Mouse (Mus musculus) forebrain, embryonic 16.5 days (tissue): Measurements from ENCODE around the gene Creb1. TPM values are rescaled to one million over a fixed set of nuclear protein-coding genes. Genes with fewer than 3 reads are reported as not detected.
"Not testable (repeated sequence)": the region's sequence is repeated elsewhere in the genome, so short reads cannot be mapped to it uniquely, and the experiment has no call there.

Source experiments
- ATAC-seq: fragments of 200-750 bp; cut with Nextera tagmentation; 2 replicates; pipeline ENCODE4 v1.8.0; 2017; ENCODE audit warnings: mild to moderate bottlenecking, moderate library complexity
- H3K27ac ChIP-seq: fragments of 300-500 bp; sonication (generic); 2 replicates; pipeline ENCODE4 v1.5.1; 2014; ENCODE audit warnings: low read length, control low read depth
- H3K27me3 ChIP-seq: fragments of 300-500 bp; sonication (generic); replicated peaks from 2 replicates; pipeline ENCODE4 v1.6.1; 2014; ENCODE audit warnings: low read length; ENCODE audit not compliant: control insufficient read depth, insufficient read depth
- H3K36me3 ChIP-seq: fragments of 300-500 bp; sonication (generic); 2 replicates; pipeline ENCODE4 v1.6.1; 2014; ENCODE audit not compliant: control insufficient read depth, insufficient read depth
- H3K4me1 ChIP-seq: fragments of 300-500 bp; sonication (generic); replicated peaks from 2 replicates; pipeline ENCODE4 v1.6.1; 2014; ENCODE audit warnings: low read length; ENCODE audit not compliant: control insufficient read depth, insufficient read depth
- H3K4me2 ChIP-seq: fragments of 300-500 bp; sonication (generic); 2 replicates; pipeline ENCODE4 v1.6.1; 2014; ENCODE audit warnings: mild to moderate bottlenecking, low read length, control low read depth
- H3K4me3 ChIP-seq: fragments of 300-500 bp; sonication (generic); replicated peaks from 2 replicates; pipeline ENCODE4 v1.5.1; 2014; ENCODE audit warnings: mild to moderate bottlenecking, low read length, control low read depth
- H3K9ac ChIP-seq: fragments of 300-500 bp; sonication (generic); replicated peaks from 2 replicates; pipeline ENCODE4 v1.6.1; 2014; ENCODE audit warnings: low read depth, low read length, control low read depth
- H3K9me3 ChIP-seq: fragments of 300-500 bp; sonication (generic); 2 replicates; pipeline ENCODE4 v1.6.1; 2016; ENCODE audit warnings: low read length; ENCODE audit not compliant: control insufficient read depth
- WGBS: fragments of 180-500 bp; shearing (Covaris S2); extraction: QIAGEN DNeasy Blood & Tissue Kit; methylation state at CpG from one replicate; pipeline ENCODE4 v1.1.7; 2014; 5-methylcytosine and 5-hydroxymethylcytosine counted together
- polyA plus RNA-seq: library from polyadenylated mRNA; unstranded; fragments of >200 nt; fragmentation: Nextera tagmentation; extraction: Ambion mirVana; gene quantifications from 2 replicates; pipeline ENCODE4 v1.2.1, GENCODE M21; 2015

The Creb1 gene
- polyA plus RNA-seq, 1 experiment from 2014 or later, result 51.6 TPM

GRCm38 (mm10) chr1:64623558-64624435, 91.4 kb downstream of the Creb1 start:
- ATAC-seq, result no peak
- Histone ChIP-seq H3K36me3 (no peaks in the 10 kb centered on the region), H3K9ac (no peak overlapping the region), H3K27ac (no peak overlapping the region), H3K4me2 (no peak overlapping the region), H3K4me3 (no peak overlapping the region), H3K4me1 (no peaks in the 10 kb centered on the region; the same call in 1 of the 2 replicates), H3K27me3 (no peaks in the 10 kb centered on the region), H3K9me3 (no peaks in the 10 kb centered on the region)
- 69% methylated on average over 12 of the region's 12 CpGs for WGBS

DNA sequence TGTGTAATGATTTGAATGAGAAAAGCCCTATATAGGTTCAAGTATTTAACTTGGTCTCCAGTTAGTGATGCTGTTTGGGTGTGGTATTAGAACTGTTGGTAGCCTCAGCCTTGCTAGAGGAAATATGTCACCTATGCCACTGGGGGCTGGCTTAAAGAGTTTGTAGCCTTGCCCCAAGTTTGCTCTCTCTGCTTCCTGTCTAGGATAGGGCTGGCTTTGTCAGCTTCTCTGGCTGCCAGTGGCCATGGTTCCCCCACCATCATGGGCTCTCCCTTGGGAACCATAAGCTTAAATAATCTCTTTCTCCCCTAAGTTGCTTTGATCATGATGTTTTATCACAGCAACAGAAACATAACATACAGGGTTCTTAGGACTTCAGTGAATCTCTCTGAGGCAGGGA, 92.8 kb downstream of the Creb1 start:
- H3K27me3 ChIP-seq, result no peaks in the 10 kb centered on the region
- no peak overlapping the region for H3K4me2 ChIP-seq
- ATAC-seq, result no peak
- H3K27ac ChIP-seq, result no peak overlapping the region
- no peaks in the 10 kb centered on the region for H3K36me3 ChIP-seq
- H3K9ac ChIP-seq, result no peak overlapping the region
- no peaks in the 10 kb centered on the region for H3K4me1 ChIP-seq
- H3K4me3 ChIP-seq, result no peak overlapping the region
- no peaks in the 10 kb centered on the region for H3K9me3 ChIP-seq

DNA sequence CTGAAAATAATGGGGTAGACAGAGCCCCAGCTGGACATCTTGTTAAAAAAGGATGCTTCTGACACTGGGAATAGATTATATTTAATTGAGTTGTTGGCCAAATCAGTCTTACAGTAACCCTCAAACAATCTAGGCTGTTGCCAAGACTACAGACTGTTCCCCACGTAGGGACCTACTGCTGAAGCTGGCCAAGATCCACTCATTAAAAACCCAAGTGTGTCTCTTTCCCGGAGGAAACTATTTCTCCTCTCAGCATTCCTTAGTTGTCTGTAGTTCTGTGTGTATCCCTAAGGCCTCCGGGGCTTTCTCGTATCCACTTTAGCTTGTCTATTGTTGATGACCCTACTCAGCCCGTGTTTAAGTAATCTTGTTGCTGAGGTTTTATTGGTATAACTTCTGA, 99.1 kb downstream of the Creb1 start:
- Histone ChIP-seq H3K4me1 (peaks cover 3% of the 10 kb centered on the region; the same call in 1 of the 2 replicates), H3K9ac (no peak overlapping the region), H3K4me3 (no peak overlapping the region), H3K27me3 (no peaks in the 10 kb centered on the region), H3K9me3 (no peaks in the 10 kb centered on the region), H3K27ac (no peak overlapping the region), H3K36me3 (no peaks in the 10 kb centered on the region), H3K4me2 (no peak overlapping the region)
- ATAC-seq, result 0 out of 2 replicates have a peak, but pooled peaks have one; percentile 52
- 53% methylated on average over 5 of the region's 5 CpGs for WGBS

- no peak overlapping the region for H3K4me2 ChIP-seq
- H3K9me3 ChIP-seq, result no peaks in the 10 kb centered on the region
- peaks cover 3% of the 10 kb centered on the region; the same call in 1 of the 2 replicates for H3K4me1 ChIP-seq
- 75% methylated on average over 3 of the region's 3 CpGs for WGBS
- ATAC-seq, result no peak
- H3K4me3 ChIP-seq, result no peak overlapping the region
- H3K9ac ChIP-seq, result no peak overlapping the region
- no peaks in the 10 kb centered on the region for H3K27me3 ChIP-seq
- no peak overlapping the region for H3K27ac ChIP-seq
- no peaks in the 10 kb centered on the region for H3K36me3 ChIP-seq
These were observed 100.8 kb downstream of the Creb1 start for GRCm38 (mm10) chr1:64633237-64633636.

- H3K36me3 ChIP-seq, result no peaks in the 10 kb centered on the region
- no peak overlapping the region for H3K27ac ChIP-seq
- 75% methylated on average over 2 of the region's 2 CpGs for WGBS
- no peak overlapping the region for H3K4me2 ChIP-seq
- no peak overlapping the region for H3K4me3 ChIP-seq
- no peaks in the 10 kb centered on the region for H3K9me3 ChIP-seq
- no peaks in the 10 kb centered on the region for H3K27me3 ChIP-seq
- no peak overlapping the region for H3K9ac ChIP-seq
- peaks cover 6% of the 10 kb centered on the region; the same call in 1 of the 2 replicates for H3K4me1 ChIP-seq
- no peak for ATAC-seq
These were observed 103.2 kb downstream of the Creb1 start for GRCm38 (mm10) chr1:64635624-64636023.

GRCm38 (mm10) chr1:64639279-64639678, 106.8 kb downstream of the Creb1 start:
- Histone ChIP-seq H3K9me3 (no peaks in the 10 kb centered on the region), H3K4me2 (no peak overlapping the region), H3K4me3 (no peak overlapping the region), H3K36me3 (no peaks in the 10 kb centered on the region), H3K9ac (no peak overlapping the region), H3K27me3 (no peaks in the 10 kb centered on the region), H3K4me1 (peaks cover 6% of the 10 kb centered on the region; the same call in 1 of the 2 replicates), H3K27ac (no peak overlapping the region)
- no peak for ATAC-seq
- 94% methylated on average over 6 of the region's 6 CpGs for WGBS

DNA sequence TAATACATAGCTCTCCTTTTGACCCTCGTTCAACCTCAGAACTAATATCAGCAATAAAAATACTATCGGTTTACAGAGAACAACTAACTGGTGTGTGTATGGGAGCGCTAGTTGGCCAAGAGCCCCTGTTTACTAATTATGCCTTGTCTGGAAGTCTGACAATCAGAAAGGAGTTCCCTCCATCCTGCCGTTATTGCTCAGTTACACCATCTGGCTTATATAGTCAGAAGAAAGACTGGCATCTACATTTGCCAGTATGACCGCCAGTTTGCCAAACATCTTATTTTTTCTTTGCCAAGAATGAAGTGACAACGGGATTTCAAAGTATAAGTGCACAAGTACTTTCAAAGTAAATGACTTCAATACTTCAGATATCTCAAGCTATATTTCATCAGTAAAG, 108.6 kb downstream of the Creb1 start:
- H3K9ac ChIP-seq, result no peak overlapping the region
- ATAC-seq, result peak; percentile 89
- H3K4me3 ChIP-seq, result no peak overlapping the region
- H3K36me3 ChIP-seq, result no peaks in the 10 kb centered on the region
- H3K9me3 ChIP-seq, result no peaks in the 10 kb centered on the region
- H3K4me1 ChIP-seq, result peaks cover 6% of the 10 kb centered on the region; the same call in 1 of the 2 replicates
- WGBS, result 59% methylated on average over 6 of the region's 6 CpGs
- no peaks in the 10 kb centered on the region for H3K27me3 ChIP-seq
- no peak overlapping the region for H3K27ac ChIP-seq
- no peak overlapping the region for H3K4me2 ChIP-seq

DNA sequence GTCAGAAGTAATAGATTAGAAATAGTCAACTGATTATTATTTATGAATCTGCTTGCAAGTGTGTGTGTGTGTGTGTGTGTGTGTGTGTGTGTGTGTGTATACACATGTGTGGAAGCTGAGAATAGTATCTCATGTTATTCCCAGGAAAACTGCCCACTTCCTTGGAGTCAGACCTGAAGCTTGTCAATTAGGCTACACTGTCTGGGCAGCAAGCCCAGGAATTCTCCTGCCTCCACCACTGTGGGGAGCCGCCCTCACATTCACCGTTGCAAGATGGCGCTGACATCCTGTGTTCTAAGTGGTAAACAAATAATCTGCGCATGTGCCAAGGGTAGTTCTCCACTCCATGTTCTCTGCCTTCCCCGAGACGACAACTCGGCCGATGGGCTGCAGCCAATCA, 110.1 kb downstream of the Creb1 start:
- H3K4me2 ChIP-seq, H3K36me3 ChIP-seq, H3K4me3 ChIP-seq, H3K9me3 ChIP-seq, H3K27me3 ChIP-seq, H3K27ac ChIP-seq, H3K4me1 ChIP-seq, H3K9ac ChIP-seq: not testable (repeated sequence)
- WGBS, result 57% methylated on average over 8 of the region's 8 CpGs
- ATAC-seq, result peak; percentile 49; the same call in 1 of the 2 replicates

DNA sequence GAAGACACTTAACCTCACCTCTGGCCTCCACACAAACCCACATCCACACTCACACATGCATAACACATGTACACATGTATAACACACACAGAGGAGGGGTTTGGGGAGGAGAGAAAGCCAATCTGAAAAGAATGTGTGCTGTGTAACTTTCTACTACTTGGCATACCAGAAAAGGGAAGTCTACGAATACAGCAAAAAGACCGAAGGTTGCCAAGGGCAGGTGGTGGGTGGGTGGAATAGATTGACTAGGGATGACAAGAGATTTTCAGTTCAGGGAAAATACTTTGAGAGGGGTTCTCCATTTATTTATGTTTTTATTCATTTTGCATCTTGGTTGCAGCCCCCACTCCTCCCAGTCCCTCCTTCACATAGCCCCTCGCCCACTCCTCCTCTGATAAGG, 112.1 kb downstream of the Creb1 start:
- H3K36me3 ChIP-seq, result no peaks in the 10 kb centered on the region
- no peak overlapping the region for H3K9ac ChIP-seq
- H3K4me3 ChIP-seq, result no peak overlapping the region
- no peak for ATAC-seq
- H3K27ac ChIP-seq, result no peak overlapping the region
- H3K4me1 ChIP-seq, result peaks cover 6% of the 10 kb centered on the region; the same call in 1 of the 2 replicates
- no peaks in the 10 kb centered on the region for H3K9me3 ChIP-seq
- 94% methylated on average over 3 of the region's 3 CpGs for WGBS
- no peaks in the 10 kb centered on the region for H3K27me3 ChIP-seq
- H3K4me2 ChIP-seq, result no peak overlapping the region
